Mouse (Mus musculus) adrenal gland, postnatal 36 days (tissue): ENCODE data around the gene Pde5a. TPM values are rescaled to one million over a fixed set of nuclear protein-coding genes. Genes with fewer than 3 reads are reported as not detected.

Experiments used
- DNase-seq, 2 experiments: peaks; one replicate each; pipeline ENCODE4 v3.0.0; 2021; ENCODE audit warnings: mixed read lengths in 1 of 2
- long read RNA-seq, 2 experiments: library from polyadenylated mRNA; stranded (forward); transcript quantifications; one replicate each; pipeline ENCODE4 v2.0.0; 2021; ENCODE audit warnings: borderline sequencing depth in 2 of 2
- total RNA-seq, 2 experiments: library from RNA; stranded (reverse); gene quantifications; 2 replicates each; pipeline ENCODE4 v1.2.3; 2021

Gene Pde5a
- 10 to 100 TPM; 36.0 to 58.0 TPM for total RNA-seq
- long read RNA-seq, experiment 1, full-length matches to known transcripts: 1 of 7 reads
- long read RNA-seq, experiment 1, partial matches to known transcripts: 4 of 7 reads
- long read RNA-seq, experiment 1, other reads (novel, unspliced or antisense): 2 of 7 reads
- long read RNA-seq, experiment 2, partial matches to known transcripts: 0 of 1 reads
- long read RNA-seq, experiment 2, other reads (novel, unspliced or antisense): 1 of 1 reads

DNA sequence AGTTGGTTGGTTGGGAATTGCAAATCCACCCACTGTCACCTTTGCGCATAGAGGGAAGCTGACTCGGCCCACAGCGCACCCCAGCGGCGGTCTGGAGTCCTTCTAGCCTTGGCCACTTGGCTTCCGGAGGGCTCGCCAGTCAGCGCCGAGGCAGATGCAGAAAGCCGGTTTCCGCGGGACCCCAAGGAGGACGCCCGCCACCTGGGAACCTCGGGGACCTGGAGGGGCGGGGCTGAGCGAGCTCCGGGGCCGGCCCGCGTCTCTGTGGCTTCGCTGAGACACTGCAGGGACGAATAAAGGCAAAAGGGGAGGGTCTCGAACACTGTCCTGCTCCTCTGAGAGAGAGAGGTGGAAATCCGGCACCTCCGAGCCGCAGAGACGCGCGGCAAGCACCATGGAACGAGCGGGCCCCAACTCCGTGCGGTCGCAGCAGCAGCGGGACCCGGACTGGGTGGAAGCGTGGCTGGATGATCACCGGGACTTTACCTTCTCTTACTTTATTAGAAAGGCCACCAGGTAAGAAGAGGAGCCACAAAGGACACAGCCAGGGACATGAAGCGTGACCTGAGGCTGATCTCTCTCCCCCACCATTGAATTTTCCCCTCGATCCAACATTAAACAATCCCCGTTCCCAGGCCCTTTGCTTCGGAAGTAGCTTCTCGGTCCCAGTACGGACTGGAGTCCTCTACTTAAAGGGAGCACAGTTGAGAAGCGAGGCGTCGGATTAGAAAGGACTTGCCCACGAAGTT, at the start of gene Pde5a:
Gene Pde5a, plus strand, starts transcription at position 96 of the 749 bp plus-strand sequence.
- peak; percentile 92 to 93 for DNase-seq

GRCm38 (mm10) chr3:122680851-122681250, 47.9 kb upstream of the Pde5a start:
- DNase-seq: no peak

DNA sequence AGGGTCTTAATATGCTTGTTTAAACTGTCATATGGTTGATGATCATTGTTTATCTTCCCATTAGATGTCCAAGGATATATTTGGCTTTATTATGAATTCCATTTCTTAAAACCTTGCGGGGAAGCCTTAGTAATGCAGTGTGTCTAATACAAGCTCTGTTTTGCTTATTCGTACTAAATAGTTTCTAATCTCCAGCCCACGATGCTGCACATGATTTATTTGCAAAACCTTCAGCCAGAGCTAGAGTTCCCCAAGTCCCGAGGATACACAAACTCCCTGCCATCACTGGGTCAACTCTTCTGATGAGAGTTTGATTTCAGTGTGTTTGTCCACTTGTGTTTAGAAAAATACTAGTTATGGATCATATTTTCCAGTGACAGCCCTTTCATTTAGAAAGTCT, 46.4 kb upstream of the Pde5a start:
- DNase-seq: no peak

- no peak for DNase-seq
These were observed 43.9 kb upstream of the Pde5a start for GRCm38 (mm10) chr3:122684832-122685231.

DNA sequence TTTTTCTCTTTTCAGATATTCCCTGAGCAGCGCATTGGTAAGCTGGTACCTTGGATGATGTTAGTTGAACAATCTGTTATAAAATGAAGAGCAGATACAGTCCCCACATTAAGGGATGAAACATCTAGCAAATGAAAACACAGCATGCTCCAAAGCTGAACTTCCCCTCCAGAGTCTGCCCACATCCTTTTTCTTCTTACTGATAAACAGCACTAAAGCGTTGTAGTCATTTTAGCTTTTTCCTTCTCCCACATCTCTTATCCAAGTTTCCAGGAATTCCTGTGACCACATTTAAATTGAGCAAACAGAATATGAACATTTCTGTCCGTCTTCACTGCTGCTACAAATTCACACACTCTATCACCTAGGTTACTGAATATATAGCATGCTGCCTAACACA, 35.7 kb upstream of the Pde5a start:
- DNase-seq: no peak

DNA sequence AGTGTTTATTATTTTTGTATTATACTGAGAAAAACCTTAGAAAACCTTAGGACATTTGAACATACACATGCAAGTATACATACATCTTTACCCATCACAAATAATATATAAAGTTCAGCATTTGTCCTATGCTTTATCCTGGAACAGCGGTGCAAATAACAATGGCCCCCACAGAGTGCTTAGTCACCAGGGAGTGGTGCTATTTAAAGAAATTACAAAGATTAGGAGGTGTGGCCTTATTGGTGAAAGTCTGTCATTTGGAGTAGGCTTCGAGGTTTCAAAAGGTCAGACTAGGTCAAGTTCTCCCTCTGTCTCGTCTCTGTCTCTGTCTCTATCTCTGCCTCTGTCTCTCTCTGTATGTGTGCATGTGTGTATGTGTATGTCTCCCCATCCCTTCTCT, 32.9 kb upstream of the Pde5a start:
- no peak for DNase-seq

DNA sequence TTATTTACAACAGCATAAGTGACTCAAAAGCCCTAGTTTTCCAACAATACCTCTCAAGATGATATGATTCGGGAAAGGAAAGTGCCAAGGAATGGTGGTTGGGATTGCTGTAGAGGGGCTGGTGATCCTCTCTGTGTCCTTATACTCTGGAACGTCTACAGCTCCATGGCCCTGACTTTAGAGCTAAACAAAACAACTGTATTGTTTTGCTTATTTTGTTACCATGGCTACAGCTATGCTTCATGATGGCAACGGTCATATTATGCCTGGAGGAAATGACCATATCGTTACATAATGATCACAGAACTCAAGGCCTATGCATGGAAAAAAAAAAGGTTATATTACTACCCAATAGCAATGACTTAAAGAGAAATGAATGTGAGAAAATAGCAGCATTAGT, 32.1 kb upstream of the Pde5a start:
- DNase-seq: no peak

DNA sequence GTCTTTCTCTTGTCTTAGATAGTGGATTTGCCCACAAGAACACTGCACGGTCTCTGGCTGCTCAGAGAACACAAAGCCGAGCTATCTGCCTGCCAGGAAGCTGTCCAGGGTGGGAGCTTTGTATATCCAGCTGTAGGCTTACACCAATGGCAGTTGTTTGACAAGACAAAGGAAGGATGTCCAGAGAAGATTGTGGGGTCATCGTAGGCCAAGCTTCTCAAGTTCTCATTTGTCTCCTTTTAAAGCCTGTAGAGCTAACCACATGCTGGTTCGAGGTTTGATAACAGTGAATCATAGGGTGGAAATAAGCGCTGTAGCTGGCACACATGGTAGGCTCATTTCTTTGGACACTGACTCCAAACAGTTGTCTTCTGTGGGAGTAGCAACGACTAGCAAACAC, 24.5 kb upstream of the Pde5a start:
- DNase-seq: no peak

GRCm38 (mm10) chr3:122705246-122705645, 23.5 kb upstream of the Pde5a start:
- no peak for DNase-seq

DNA sequence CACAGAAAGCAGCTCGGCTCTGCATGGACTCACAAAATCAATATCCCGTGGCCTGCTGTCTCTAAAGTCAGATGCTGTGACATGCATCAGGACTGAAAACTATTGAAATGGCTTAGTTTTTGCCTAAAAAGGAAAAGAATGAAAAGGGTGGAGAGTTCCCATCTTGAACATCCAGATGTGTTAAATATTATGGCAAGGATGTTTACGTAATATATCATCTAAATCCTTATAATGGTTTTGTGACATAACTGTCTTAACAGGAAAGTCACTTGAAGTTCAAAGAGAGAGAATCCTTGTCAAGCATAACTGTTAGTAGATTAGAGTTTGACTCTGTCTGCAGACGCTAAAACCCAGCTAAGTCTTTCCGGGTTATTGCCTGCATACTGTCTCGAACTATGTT, 20.3 kb upstream of the Pde5a start:
- no peak for DNase-seq

- no peak for DNase-seq
These were observed 18.6 kb upstream of the Pde5a start for GRCm38 (mm10) chr3:122710141-122710540.

DNA sequence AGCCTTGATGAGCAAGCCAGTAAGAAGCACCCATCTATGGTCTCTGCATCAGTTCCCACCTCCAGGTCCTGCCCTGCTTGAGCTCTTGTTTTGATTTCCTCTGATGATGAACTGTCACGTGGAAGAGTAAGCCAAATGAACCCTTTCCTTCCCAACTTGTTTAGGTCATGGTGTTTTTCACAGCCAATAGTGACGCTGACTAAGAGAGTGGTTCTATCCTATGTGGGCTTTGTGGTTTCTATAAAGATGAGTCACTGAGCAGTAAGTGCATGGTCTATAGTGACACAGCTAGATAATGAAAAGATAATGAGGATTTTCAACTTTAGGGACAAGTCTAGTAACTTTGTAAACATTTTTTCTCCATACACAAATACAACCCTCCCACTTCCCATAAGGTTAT, 10.1 kb upstream of the Pde5a start:
- DNase-seq: no peak

DNA sequence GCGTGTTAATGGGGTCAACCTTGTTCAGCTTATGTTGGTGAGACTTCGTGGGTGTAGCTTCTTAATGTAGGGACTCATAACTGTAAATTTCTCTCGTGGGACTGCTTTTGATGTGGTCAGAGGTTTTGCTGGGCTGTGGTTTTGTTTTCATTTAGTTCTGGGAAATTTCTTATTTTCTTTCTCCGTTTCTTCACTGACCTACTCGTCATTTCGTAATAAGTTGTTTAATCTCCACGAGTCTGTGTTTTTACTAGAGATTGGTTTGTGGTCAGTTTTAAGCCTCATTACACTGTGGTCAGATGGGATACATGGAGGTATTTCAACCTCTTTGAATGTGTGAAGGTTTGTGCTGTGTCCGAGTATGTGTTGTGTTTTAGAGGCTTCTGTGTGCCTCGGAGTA, 7.2 kb upstream of the Pde5a start:
- DNase-seq: no peak

- DNase-seq: peak; percentile 78 to 84
These were observed 833 bp downstream of the Pde5a start for GRCm38 (mm10) chr3:122729601-122729959.

DNA sequence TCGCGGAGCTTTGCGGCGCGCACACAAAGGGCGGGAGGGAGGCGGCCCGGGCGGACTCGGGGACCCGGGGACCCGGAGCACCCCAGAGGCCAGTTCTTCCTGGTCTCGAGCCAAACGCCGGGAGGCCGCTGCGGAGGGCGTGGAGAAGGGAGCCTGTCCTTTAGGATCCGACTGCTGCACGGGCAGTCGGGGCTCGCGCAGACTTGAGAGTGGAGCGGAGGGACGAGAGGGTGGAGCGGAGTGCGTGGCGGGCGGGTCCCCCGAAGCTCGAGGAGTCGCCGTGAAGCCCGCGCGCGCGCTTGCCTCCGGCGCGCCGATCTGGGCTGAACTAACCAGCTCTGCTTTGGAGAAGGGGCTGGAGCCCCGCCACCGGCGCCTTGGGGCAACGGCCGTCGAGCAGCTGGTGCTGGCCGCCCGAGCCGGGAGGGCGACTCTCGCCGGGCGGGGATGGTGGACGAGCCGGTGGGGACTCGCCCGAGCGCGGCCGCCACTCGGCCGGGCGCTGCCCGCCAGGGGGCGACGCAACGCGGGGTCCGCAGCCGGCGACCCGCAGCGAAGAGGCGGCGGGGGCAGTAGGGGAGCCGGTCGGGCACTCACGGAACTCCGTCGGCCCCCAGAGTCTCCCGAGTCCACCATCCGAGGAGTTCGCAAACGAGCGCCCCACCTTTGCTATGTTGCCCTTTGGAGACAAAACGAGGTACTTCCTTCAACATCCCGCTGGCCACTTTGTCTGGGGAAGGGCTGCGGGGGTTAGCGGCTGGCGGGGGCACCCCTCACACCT, 1.4 kb downstream of the Pde5a start:
- DNase-seq: peak; percentile 87 to 90

DNA sequence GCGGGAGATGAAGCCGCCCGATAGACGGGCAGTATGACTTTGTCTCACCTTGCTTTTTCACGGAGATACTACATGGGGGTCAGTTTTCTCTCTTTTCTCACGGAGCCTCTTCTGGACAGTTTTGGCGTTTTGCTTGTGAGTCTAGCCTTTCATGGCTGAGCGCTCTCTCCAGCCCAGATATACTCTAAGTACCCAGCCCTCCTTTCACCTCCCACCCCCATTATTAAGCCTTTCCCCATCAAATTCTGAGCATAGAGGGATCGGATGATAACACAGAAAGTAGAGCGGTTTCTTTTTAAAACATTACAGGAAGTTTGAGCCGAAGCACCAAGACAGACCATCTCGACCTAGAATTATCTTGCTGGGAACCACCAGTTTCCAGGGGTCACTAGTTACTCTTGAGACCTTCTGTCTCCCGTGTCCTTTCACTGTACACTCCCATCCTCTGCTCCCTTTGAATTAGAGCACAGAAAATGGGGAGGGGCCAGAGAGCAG, 2.0 kb downstream of the Pde5a start:
- peak in 1 of 2 experiments; percentile 29 for DNase-seq

GRCm38 (mm10) chr3:122733806-122734205, 5.1 kb downstream of the Pde5a start:
- peak; percentile 72 to 74 for DNase-seq

DNA sequence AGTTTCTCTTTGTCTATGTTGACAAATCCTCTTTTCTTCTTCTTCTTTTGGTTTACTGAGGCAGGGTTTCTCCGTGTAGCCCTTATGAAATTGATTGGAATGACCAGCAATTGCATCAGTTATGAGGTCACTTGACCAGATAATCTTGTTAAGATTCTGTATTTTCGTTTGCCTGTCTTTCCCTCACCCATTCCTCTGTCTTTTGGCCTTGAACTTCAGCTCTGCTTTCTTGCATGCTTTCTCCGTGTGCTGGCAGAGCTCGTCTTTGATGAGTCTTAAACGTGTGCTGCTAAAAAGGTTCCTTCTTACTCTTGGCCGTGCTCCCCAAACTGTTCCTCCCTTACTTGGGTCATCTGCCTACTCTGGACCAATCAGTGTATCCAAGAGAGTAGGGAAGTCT, 5.6 kb downstream of the Pde5a start:
- peak; percentile 33 to 36 for DNase-seq

DNA sequence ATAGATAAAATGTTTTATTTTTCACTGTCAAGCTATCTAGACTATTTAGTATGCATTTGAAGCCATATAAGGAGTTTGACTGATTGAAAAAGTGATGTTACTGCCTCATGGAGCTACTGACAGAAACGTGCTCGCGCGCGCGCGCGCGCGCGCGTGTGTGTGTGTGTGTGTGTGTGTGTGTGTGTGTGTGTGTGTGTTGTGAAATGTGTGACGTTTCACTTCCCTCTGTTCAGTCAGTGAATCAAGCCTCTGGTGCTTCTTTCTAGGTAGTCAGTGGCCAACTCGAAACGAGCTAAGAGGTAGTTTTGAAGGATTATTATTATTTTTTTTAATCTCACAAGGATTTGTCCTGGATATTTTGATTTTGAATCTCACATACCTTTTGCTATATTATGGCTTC, 10.7 kb downstream of the Pde5a start:
- no peak for DNase-seq

DNA sequence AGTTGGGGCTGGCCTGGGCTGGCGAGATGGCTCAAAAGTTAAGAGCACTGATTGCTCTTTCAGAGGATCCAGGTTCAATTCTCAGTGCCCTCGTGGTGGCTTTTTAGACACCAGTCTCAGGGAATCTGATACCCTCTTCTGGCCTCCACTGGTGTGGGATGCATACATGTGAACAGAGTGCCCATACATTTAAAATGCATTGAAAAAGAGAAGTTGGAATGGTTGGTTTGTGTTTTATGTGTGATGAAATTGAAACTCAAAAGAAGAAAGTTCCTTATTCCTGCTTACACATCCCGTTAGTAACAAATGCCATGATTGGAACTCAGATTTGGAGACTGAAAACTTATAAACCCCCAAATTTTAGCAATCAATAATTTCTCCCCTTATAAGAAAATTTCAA, 15.5 kb downstream of the Pde5a start:
- DNase-seq: no peak

DNA sequence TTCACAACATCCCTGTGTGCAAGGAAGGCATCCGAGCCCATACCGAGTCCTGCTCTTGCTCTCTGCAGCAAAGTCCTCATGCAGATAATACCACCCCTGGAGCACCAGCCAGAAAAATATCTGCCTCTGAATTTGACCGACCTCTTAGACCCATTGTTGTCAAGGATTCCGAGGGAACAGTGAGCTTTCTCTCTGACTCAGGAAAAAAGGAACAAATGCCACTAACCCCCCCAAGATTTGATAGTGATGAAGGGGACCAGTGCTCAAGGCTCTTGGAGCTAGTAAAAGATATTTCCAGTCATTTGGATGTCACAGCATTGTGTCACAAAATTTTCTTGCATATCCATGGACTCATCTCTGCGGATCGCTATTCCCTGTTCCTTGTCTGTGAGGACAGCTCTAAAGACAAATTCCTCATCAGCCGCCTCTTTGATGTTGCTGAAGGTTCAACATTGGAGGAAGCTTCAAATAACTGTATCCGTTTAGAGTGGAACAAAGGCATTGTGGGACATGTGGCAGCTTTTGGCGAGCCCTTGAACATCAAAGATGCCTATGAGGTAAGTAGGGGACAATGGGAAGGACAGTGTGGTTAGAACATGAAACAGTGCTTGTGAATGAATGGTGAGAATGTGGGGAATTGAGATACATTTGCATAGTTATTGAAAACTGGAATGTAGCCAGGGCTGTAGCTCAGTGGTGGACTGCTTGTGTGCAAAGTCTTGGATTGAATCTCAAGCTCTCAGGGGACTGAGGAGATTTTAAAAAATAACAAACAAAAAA, 19.4 kb downstream of the Pde5a start:
- no peak for DNase-seq

DNA sequence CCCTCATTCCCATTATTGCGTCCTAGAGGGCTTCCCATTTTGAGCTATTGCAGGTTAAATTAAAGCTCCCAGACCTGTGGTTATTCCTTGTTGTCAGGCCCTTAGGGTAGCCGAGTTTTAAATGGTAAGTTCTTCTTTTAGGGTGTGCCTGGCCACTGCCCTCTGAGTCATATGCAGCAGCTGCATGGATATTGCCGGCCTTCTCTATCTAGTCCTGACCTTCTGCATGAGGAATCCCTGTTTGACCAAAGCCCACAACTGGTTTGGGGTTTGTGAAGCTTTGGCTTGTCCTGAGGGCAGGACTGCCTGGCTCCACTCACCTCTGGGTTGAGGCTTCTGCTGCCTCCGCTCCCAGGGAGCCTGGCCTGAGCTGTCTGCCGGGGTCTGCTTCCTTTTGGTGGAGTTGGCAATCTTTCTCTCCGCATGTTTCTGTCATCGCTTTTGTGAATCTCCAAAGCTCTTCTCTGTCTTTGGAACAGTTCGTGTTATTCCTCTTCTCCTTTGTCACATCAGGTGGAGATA, 34.6 kb downstream of the Pde5a start:
- DNase-seq: peak in 1 of 2 experiments; percentile 15
